Mouse (Mus musculus): ENCODE measurements around the gene Hs3st3b1. TPM values are rescaled to one million over a fixed set of nuclear protein-coding genes. Genes with fewer than 3 reads are reported as not detected.

Hs3st3b1 gene
- polyA plus RNA-seq, 1 experiment from 2014 or later = 4.8 TPM

Other genes starting within 250 kb of the Hs3st3b1 start
- 28.9 and 31.5 TPM in 2 replicates for gene Cox10, start 157.2 kb upstream of the Hs3st3b1 start, polyA plus RNA-seq (2015; fragmentation: Nextera tagmentation; extraction: Ambion mirVana)